Mouse (Mus musculus) lung, postnatal 36 days (tissue): ENCODE results near the gene Nfkbie.

ENCODE experiments used
- DNase-seq: peaks from one replicate; pipeline ENCODE4 v3.0.0; 2022; ENCODE audit warnings: mixed read lengths

Nfkbie gene

GRCm38 (mm10) chr17:45555452-45556106 is at the start of gene Nfkbie:
Gene Nfkbie (plus strand): TSS chr17:45555703.
- DNase-seq, result peak; percentile 98

GRCm38 (mm10) chr17:45505941-45506465 is 49.5 kb upstream of the Nfkbie start:
- no peak for DNase-seq

GRCm38 (mm10) chr17:45506700-45507189 is 48.8 kb upstream of the Nfkbie start, which contains the start of gene Aars2:
Gene Aars2 (plus strand): TSS chr17:45506841.
- DNase-seq, result peak; percentile 97

- DNase-seq, result no peak
Observed at GRCm38 (mm10) chr17:45510871-45511270, 44.6 kb upstream of the Nfkbie start.

GRCm38 (mm10) chr17:45511757-45512156 is 43.7 kb upstream of the Nfkbie start:
- DNase-seq, result no peak

- no peak for DNase-seq
Observed at GRCm38 (mm10) chr17:45515204-45515726, 40.2 kb upstream of the Nfkbie start.

- DNase-seq, result no peak
Observed at GRCm38 (mm10) chr17:45515806-45516205, 39.7 kb upstream of the Nfkbie start.

GRCm38 (mm10) chr17:45516488-45516887 is 39.0 kb upstream of the Nfkbie start:
- peak; percentile 84 for DNase-seq

- DNase-seq, result no peak
Observed at GRCm38 (mm10) chr17:45517135-45517534, 38.4 kb upstream of the Nfkbie start.

GRCm38 (mm10) chr17:45517549-45518215 is 37.8 kb upstream of the Nfkbie start:
- DNase-seq, result no peak

- no peak for DNase-seq
Observed at GRCm38 (mm10) chr17:45518766-45519475, 36.6 kb upstream of the Nfkbie start.

GRCm38 (mm10) chr17:45520136-45520535 is 35.4 kb upstream of the Nfkbie start:
- DNase-seq, result no peak

- DNase-seq, result no peak
Observed at GRCm38 (mm10) chr17:45523263-45523662, 32.2 kb upstream of the Nfkbie start, which contains the start of gene Tcte1. Gene Tcte1 (plus strand): TSS chr17:45523434.

GRCm38 (mm10) chr17:45524961-45525360 is 30.5 kb upstream of the Nfkbie start:
- DNase-seq, result no peak

- no peak for DNase-seq
Observed at GRCm38 (mm10) chr17:45526571-45526970, 28.9 kb upstream of the Nfkbie start.

GRCm38 (mm10) chr17:45530346-45530782 is 25.1 kb upstream of the Nfkbie start:
- DNase-seq, result no peak

GRCm38 (mm10) chr17:45532896-45533295 is 22.6 kb upstream of the Nfkbie start:
- DNase-seq, result no peak

GRCm38 (mm10) chr17:45536264-45536663 is 19.2 kb upstream of the Nfkbie start:
- no peak for DNase-seq

GRCm38 (mm10) chr17:45538394-45538793 is 17.1 kb upstream of the Nfkbie start:
- DNase-seq, result no peak

GRCm38 (mm10) chr17:45539664-45540063 is 15.8 kb upstream of the Nfkbie start:
- no peak for DNase-seq

GRCm38 (mm10) chr17:45542129-45542528 is 13.4 kb upstream of the Nfkbie start:
- no peak for DNase-seq

- DNase-seq, result no peak
Observed at GRCm38 (mm10) chr17:45542705-45543104, 12.8 kb upstream of the Nfkbie start.

- no peak for DNase-seq
Observed at GRCm38 (mm10) chr17:45543115-45543514, 12.4 kb upstream of the Nfkbie start.
